Mouse (Mus musculus) cerebellum, adult 2 months (tissue): Measurements from ENCODE around the gene Agap1.

Experiments
- CTCF ChIP-seq: fragments of 200-500 bp; IDR thresholded peaks from 2 replicates; pipeline ENCODE4 v1.5.1; 2011; ENCODE audit warnings: low read depth, mild to moderate bottlenecking, control low read depth, low read length, moderate library complexity, borderline replicate concordance; ENCODE audit not compliant: insufficient read depth
- POLR2A ChIP-seq: fragments of 200-500 bp; IDR thresholded peaks from 2 replicates; pipeline ENCODE4 v1.6.1; 2011; ENCODE audit warnings: low read length, control low read depth, borderline replicate concordance; ENCODE audit not compliant: insufficient read depth

- no peak for TF ChIP-seq POLR2A
- TF ChIP-seq CTCF = no peak
Measured at GRCm38 (mm10) chr1:89701162-89701730, 246.6 kb downstream of the Agap1 start.
